Comparison of ENCODE assay signal across 8 mouse cellular contexts in genomic region chr19:44295251-44295650, GRCm38 (mm10). TPM values are rescaled to one million over a fixed set of nuclear protein-coding genes. Genes with fewer than 3 reads are reported as not detected.
A peak's percentile ranks its signal among the peaks of the same experiment; 100 is the strongest.
DNase-seq lines count a peak whose midpoint lies in the region; ATAC-seq lines count a peak whose summit lies in the region.

No protein-coding gene starts in this region.

- peak overlapping the region; percentile 91 for H3K4me2 ChIP-seq in kidney, embryonic 14.5 days (replicated peaks; ENCODE audit: low read depth, low read length)
- H3K4me2 ChIP-seq in embryonic facial prominence, embryonic 13.5 days: peak overlapping the region; percentile 100
- peak overlapping the region; percentile 91 for H3K4me2 ChIP-seq in hindbrain, embryonic 12.5 days (replicated peaks)
- H3K4me2 ChIP-seq in lung, embryonic 16.5 days (ENCODE audit: low read depth, low read length): peak overlapping the region; percentile 96

- peak overlapping the region; percentile 87 for H3K9ac ChIP-seq in kidney, embryonic 14.5 days (ENCODE audit: low read depth, low read length)
- H3K9ac ChIP-seq in embryonic facial prominence, embryonic 13.5 days: peak overlapping the region; percentile 98
- H3K9ac ChIP-seq in hindbrain, embryonic 12.5 days: peak overlapping the region; percentile 99
- H3K9ac ChIP-seq in lung, embryonic 16.5 days (ENCODE audit: low read length): peak overlapping the region; percentile 92

- DNase-seq in kidney, postnatal 14 days: no peak
- peak; percentile 85 for DNase-seq in Muller cell, postnatal 12 days (ENCODE audit: inconsistent ontology term)
- DNase-seq in thymus, postnatal 14 days: peak; percentile 40
- no peak for DNase-seq in spleen, postnatal 36 days (ENCODE audit: low spot score in 2 of 2)

- no peaks in the 10 kb centered on the region for H3K27me3 ChIP-seq in kidney, embryonic 14.5 days (ENCODE audit: control insufficient read depth, insufficient read depth, low read length)
- H3K27me3 ChIP-seq in embryonic facial prominence, embryonic 13.5 days: no peaks in the 10 kb centered on the region
- no peaks in the 10 kb centered on the region for H3K27me3 ChIP-seq in hindbrain, embryonic 12.5 days
- H3K27me3 ChIP-seq in lung, embryonic 16.5 days (ENCODE audit: control insufficient read depth, insufficient read depth, low read depth, low read length): no peaks in the 10 kb centered on the region

- ATAC-seq in kidney, embryonic 14.5 days (ENCODE audit: low FRiP score, low TSS enrichment): no peak
- ATAC-seq in embryonic facial prominence, embryonic 13.5 days (ENCODE audit: insufficient number of reproducible peaks, insufficient read depth, low FRiP score, low TSS enrichment, low read depth): no peak
- ATAC-seq in hindbrain, embryonic 12.5 days (ENCODE audit: low FRiP score): no peak
- ATAC-seq in lung, embryonic 16.5 days (ENCODE audit: low read depth): no peak

- H3K27ac ChIP-seq in kidney, embryonic 14.5 days (ENCODE audit: low read depth, low read length): no peak overlapping the region
- peak overlapping the region; percentile 99 for H3K27ac ChIP-seq in embryonic facial prominence, embryonic 13.5 days
- H3K27ac ChIP-seq in hindbrain, embryonic 12.5 days: 0 out of 2 replicates have a peak overlapping the region, but pooled peaks have one; percentile 30
- H3K27ac ChIP-seq in lung, embryonic 16.5 days (ENCODE audit: low read length): peak overlapping the region; percentile 83

- H3K9me3 ChIP-seq in kidney, embryonic 14.5 days (ENCODE audit: control insufficient read depth, low read length): no peaks in the 10 kb centered on the region
- no peaks in the 10 kb centered on the region for H3K9me3 ChIP-seq in embryonic facial prominence, embryonic 13.5 days
- no peaks in the 10 kb centered on the region for H3K9me3 ChIP-seq in hindbrain, embryonic 12.5 days (replicated peaks)
- no peaks in the 10 kb centered on the region for H3K9me3 ChIP-seq in lung, embryonic 16.5 days (ENCODE audit: control insufficient read depth, low read length)

- H3K36me3 ChIP-seq in kidney, embryonic 14.5 days (ENCODE audit: control insufficient read depth, insufficient read depth, low read length): peaks cover 53% of the 10 kb centered on the region
- peaks cover 52% of the 10 kb centered on the region for H3K36me3 ChIP-seq in embryonic facial prominence, embryonic 13.5 days
- peaks cover 51% of the 10 kb centered on the region for H3K36me3 ChIP-seq in hindbrain, embryonic 12.5 days
- H3K36me3 ChIP-seq in lung, embryonic 16.5 days (ENCODE audit: control insufficient read depth, insufficient read depth, low read length): peaks cover 23% of the 10 kb centered on the region

- WGBS in kidney, embryonic 14.5 days: 6% methylated on average over 3 of the region's 3 CpGs
- 3% methylated on average over 3 of the region's 3 CpGs for WGBS in embryonic facial prominence, embryonic 13.5 days
- 4% methylated on average over 3 of the region's 3 CpGs for WGBS in hindbrain, embryonic 12.5 days
- 1% methylated on average over 3 of the region's 3 CpGs for WGBS in lung, embryonic 16.5 days

- peak overlapping the region; percentile 96 for H3K4me3 ChIP-seq in kidney, embryonic 14.5 days (ENCODE audit: low read length)
- H3K4me3 ChIP-seq in embryonic facial prominence, embryonic 13.5 days: peak overlapping the region; percentile 91
- peak overlapping the region; percentile 89 for H3K4me3 ChIP-seq in hindbrain, embryonic 12.5 days
- peak overlapping the region; percentile 84 for H3K4me3 ChIP-seq in lung, embryonic 16.5 days (ENCODE audit: low read length)

- H3K4me1 ChIP-seq in kidney, embryonic 14.5 days (ENCODE audit: control insufficient read depth, insufficient read depth, low read length): peaks cover 48% of the 10 kb centered on the region
- peaks cover 67% of the 10 kb centered on the region for H3K4me1 ChIP-seq in embryonic facial prominence, embryonic 13.5 days
- peaks cover 61% of the 10 kb centered on the region for H3K4me1 ChIP-seq in hindbrain, embryonic 12.5 days
- H3K4me1 ChIP-seq in lung, embryonic 16.5 days (replicated peaks; ENCODE audit: control insufficient read depth, insufficient read depth, low read length): peaks cover 58% of the 10 kb centered on the region

RNA-seq across cellular contexts. Expression of gene Scd2, which starts 1.8 kb away (rescaled TPM):
- polyA plus RNA-seq in kidney, embryonic 14.5 days (2014; fragmentation: Nextera tagmentation; extraction: Ambion mirVana): 103 and 205 TPM in 2 replicates
- polyA plus RNA-seq in embryonic facial prominence, embryonic 13.5 days (2015; fragmentation: Nextera tagmentation; extraction: Ambion mirVana): 211 and 213 TPM in 2 replicates
- polyA plus RNA-seq in hindbrain, embryonic 12.5 days (2016; fragmentation: Nextera tagmentation; extraction: Ambion mirVana): 404 and 420 TPM in 2 replicates
- 225 and 232 TPM in 2 replicates for polyA plus RNA-seq in lung, embryonic 16.5 days (2015; fragmentation: Nextera tagmentation; extraction: Ambion mirVana)

RNA-seq across cellular contexts. Expression of gene Scd4, which starts 37.6 kb away (rescaled TPM):
- polyA plus RNA-seq in kidney, embryonic 14.5 days (2014; fragmentation: Nextera tagmentation; extraction: Ambion mirVana): 0.11 TPM in 1 of 2 replicates, not detected in the other
- polyA plus RNA-seq in embryonic facial prominence, embryonic 13.5 days (2015; fragmentation: Nextera tagmentation; extraction: Ambion mirVana): 0.15 and 0.25 TPM in 2 replicates
- 0.07 and 0.10 TPM in 2 replicates for polyA plus RNA-seq in hindbrain, embryonic 12.5 days (2016; fragmentation: Nextera tagmentation; extraction: Ambion mirVana)
- 0.40 and 0.49 TPM in 2 replicates for polyA plus RNA-seq in lung, embryonic 16.5 days (2015; fragmentation: Nextera tagmentation; extraction: Ambion mirVana)

Comparison
In these comparisons a context has a peak if more than half of its experiments do, and no peak if none do; other contexts are left out.
1. DNase-seq: peak in Muller cell, postnatal 12 days (single experiment) and thymus, postnatal 14 days (single experiment); none in kidney, postnatal 14 days (single experiment) and spleen, postnatal 36 days (0 of 2).
2. Peak in every context shown above with its lines, with median percentiles within 50 percentile points of each other: H3K4me2 ChIP-seq, H3K4me3 ChIP-seq and H3K9ac ChIP-seq.